ENCODE assay signal across 18 mouse cellular contexts in the genomic region with DNA sequence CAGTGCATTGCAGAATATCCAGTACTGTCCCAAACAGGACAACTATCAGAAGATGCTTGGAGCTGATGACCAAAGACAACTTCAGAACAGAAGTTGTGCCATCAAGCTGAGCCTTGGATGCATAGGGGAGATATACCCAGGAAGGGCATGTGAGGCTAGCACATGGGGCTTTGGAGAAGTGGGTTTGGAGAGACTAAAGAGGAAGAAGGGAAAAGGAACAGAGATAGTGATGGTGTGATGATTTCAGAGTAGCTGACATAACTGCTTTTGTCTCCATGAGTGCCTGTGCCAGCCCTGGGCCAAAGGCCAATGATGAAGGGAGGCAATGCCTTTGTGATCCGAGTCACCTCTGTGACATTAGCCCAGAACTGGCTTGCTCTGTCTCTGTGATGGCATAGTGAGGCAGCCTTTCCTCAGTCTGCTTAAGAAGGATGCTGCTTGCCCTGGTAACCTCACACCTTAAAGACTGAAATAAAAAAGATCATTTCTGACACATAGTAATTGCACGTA.
DNase-seq lines count a peak whose midpoint lies in the region; ATAC-seq and TF ChIP-seq lines count a peak whose summit lies in the region.
"Had no signal": no experiment of that assay in that cellular context is flagged by ENCODE, and none has a peak within 500 bp of the region (broad histone marks: within the 10 kb centered on the region; RNA-seq: fewer than 3 reads in every experiment).

No protein-coding gene starts in this region.

- ATAC-seq in megakaryocyte, adult 5-6 weeks (ENCODE audit: poor library complexity, severe bottlenecking) = peak; percentile 82
- ATAC-seq: forebrain, embryonic 14.5 days; hindbrain, embryonic 16.5 days; inflammation-experienced regulatory T-cells, adult 6 months; intestine, postnatal 0 days had no signal

- peak; percentile 20 to 57 for DNase-seq in cerebellum, postnatal 10 days
- no peak for DNase-seq in cerebellum, adult 9-11 months
- peak; percentile 8 to 10 for DNase-seq in heart, adult 18-20 months
- DNase-seq in heart, adult 8-10 months (ENCODE audit: low spot score) = no peak
- DNase-seq in right cerebral cortex, adult 18-20 months = no peak
- DNase-seq: adrenal gland, postnatal 14 days; cerebellum, adult 9-10 months; gastrocnemius, adult 2 months; gastrocnemius, postnatal 25 days; heart, adult 2 months had no signal

- H3K27ac ChIP-seq in bone marrow macrophage, adult 2 months (ENCODE audit: insufficient read depth, low read depth, low read length) = peak overlapping the region; percentile 60
- H3K27ac ChIP-seq: embryonic facial prominence, embryonic 10.5 days; gastrocnemius, adult 2 months; heart, adult 2 months had no signal

- peaks cover 17% of the 10 kb centered on the region for H3K4me1 ChIP-seq in bone marrow macrophage, adult 2 months (ENCODE audit: control insufficient read depth, insufficient read depth, low read length)
- H3K4me1 ChIP-seq: heart, embryonic 12.5 days had no signal

- H3K4me3 ChIP-seq in bone marrow macrophage, adult 2 months (ENCODE audit: insufficient read depth, low read length) = no peak overlapping the region
- H3K4me3 ChIP-seq: embryonic facial prominence, embryonic 10.5 days; gastrocnemius, adult 2 months; heart, adult 2 months; heart, embryonic 12.5 days had no signal

- TF ChIP-seq CTCF in bone marrow macrophage, adult 2 months (IDR thresholded peaks at IDR 0.05; ENCODE audit: low read depth, low read length) = no peak

- TF ChIP-seq POLR2A in bone marrow macrophage, adult 2 months (IDR thresholded peaks at IDR 0.05; ENCODE audit: borderline replicate concordance, low read depth, low read length) = no peak

Comparison
In these comparisons a context has a peak if more than half of its experiments do, and no peak if none do; other contexts are left out.
1. DNase-seq: peak in cerebellum, postnatal 10 days (2 of 2) and heart, adult 18-20 months (2 of 2); none in cerebellum, adult 9-11 months (single experiment), heart, adult 8-10 months (single experiment) and right cerebral cortex, adult 18-20 months (single experiment).